Mouse (Mus musculus) neural tube, embryonic 13.5 days (tissue): Measurements from ENCODE around the gene Rps6kl1. TPM values are rescaled to one million over a fixed set of nuclear protein-coding genes. Genes with fewer than 3 reads are reported as not detected.

ENCODE experiments used
- ATAC-seq: fragments of 200-750 bp; cut with Nextera tagmentation; 2 replicates; pipeline ENCODE4 v1.8.0; 2017; ENCODE audit warnings: low read depth, mild to moderate bottlenecking, moderate TSS enrichment, moderate library complexity
- H3K27ac ChIP-seq: fragments of 300-500 bp; sonication (generic); replicated peaks from 2 replicates; pipeline ENCODE4 v1.5.1; 2015; ENCODE audit warnings: moderate library complexity, mild to moderate bottlenecking, inconsistent platforms
- H3K27me3 ChIP-seq: fragments of 300-500 bp; sonication (generic); 2 replicates; pipeline ENCODE4 v1.6.1; 2015; ENCODE audit warnings: mild to moderate bottlenecking, inconsistent platforms
- H3K36me3 ChIP-seq: fragments of 300-500 bp; sonication (generic); 2 replicates; pipeline ENCODE4 v1.6.1; 2015; ENCODE audit warnings: mild to moderate bottlenecking, inconsistent platforms
- H3K4me1 ChIP-seq: fragments of 300-500 bp; sonication (generic); replicated peaks from 2 replicates; pipeline ENCODE4 v1.6.1; 2015; ENCODE audit warnings: inconsistent platforms
- H3K4me2 ChIP-seq: fragments of 300-500 bp; sonication (generic); 2 replicates; pipeline ENCODE4 v1.6.1; 2015; ENCODE audit warnings: inconsistent platforms, mild to moderate bottlenecking, moderate library complexity
- H3K4me3 ChIP-seq: fragments of 300-500 bp; sonication (generic); 2 replicates; pipeline ENCODE4 v1.5.1; 2015; ENCODE audit warnings: mild to moderate bottlenecking, inconsistent platforms
- H3K9ac ChIP-seq: fragments of 300-500 bp; sonication (generic); 2 replicates; pipeline ENCODE4 v1.6.1; 2015; ENCODE audit warnings: moderate library complexity, mild to moderate bottlenecking, inconsistent platforms
- H3K9me3 ChIP-seq: fragments of 300-500 bp; sonication (generic); 2 replicates; pipeline ENCODE4 v1.6.1; 2016; ENCODE audit warnings: inconsistent platforms
- WGBS: fragments of 180-500 bp; shearing (Covaris S2); methylation state at CpG from one replicate; pipeline ENCODE4 v1.1.7; 2015; 5-methylcytosine and 5-hydroxymethylcytosine counted together
- polyA plus RNA-seq: library from polyadenylated mRNA; unstranded; fragments of >200 nt; fragmentation: Nextera tagmentation; extraction: Ambion mirVana; gene quantifications from 2 replicates; pipeline ENCODE4 v1.2.1, GENCODE M21; 2015

Gene Rps6kl1
- 24.0 and 28.7 TPM in 2 replicates for polyA plus RNA-seq

DNA sequence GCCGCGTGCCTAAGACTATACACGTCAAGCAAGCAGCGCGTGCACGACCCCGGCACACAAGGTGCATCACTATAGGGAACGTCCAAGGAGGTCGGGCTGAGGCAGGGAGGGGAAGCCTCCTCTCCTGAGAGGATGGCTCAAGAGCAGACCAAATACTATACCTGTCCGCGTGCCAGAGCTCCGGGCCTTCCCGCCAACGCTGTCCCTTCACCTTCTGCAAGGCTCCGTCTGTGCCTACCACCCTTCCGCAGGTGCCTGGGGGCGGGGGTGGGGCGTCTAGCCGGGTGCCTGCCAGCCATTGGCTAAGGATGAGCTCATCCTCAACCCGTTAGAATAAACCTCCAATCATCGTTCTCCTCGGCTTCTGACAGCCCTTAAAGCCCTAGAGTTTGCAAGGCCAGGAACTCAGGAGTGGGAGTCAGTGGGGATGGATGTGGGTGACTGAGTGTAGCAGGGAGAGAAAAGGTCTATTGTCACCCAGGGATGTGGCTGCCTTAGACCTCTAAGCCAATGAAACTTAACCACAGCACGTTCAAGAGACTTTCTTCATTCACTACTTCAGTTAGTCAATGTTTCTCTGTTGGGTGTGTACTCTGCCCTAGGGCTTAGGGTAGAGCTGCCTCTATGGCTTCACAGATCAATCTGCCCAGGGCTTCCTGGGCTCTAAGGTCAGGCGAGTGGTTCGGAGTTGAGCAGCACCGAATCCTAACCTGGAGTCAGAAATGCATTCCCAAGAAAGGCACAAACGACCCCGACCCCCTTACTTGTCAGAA is at the start of gene Rps6kl1:
Rps6kl1 (minus strand) TSS at position 263 of the 773 bp plus-strand sequence.
- peak within 1 kb of the TSS; percentile 56 for H3K4me3 ChIP-seq
- peak; percentile 96 for ATAC-seq
- H3K36me3 ChIP-seq = peaks cover 5% of the 10 kb centered on the region; the same call in 1 of the 2 replicates
- 16% methylated on average over 28 of the region's 28 CpGs for WGBS
- no peaks in the 10 kb centered on the region for H3K27me3 ChIP-seq
- peak within 1 kb of the TSS; percentile 85 for H3K9ac ChIP-seq
- H3K9me3 ChIP-seq = no peaks in the 10 kb centered on the region
- H3K4me1 ChIP-seq = peaks cover 22% of the 10 kb centered on the region
- peak within 1 kb of the TSS; percentile 72 for H3K4me2 ChIP-seq
- H3K27ac ChIP-seq = peak within 1 kb of the TSS; percentile 54; the same call in 1 of the 2 replicates

DNA sequence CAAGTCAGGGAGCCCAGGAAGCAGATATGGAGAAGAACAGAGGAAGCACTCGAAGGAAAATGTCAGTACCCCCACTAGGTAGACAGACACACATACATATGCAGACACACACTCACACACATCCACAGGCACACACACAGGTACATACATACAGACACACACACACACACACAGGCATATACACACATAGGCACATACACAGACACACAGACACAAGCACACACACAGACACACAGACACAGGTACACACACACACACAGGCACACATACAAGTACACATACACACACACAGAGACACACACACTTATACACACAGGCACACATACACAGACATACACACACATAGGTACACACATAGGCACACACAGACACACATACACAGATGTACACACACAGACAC is 48.9 kb upstream of the Rps6kl1 start:
- H3K4me3 ChIP-seq = no peak overlapping the region
- H3K9ac ChIP-seq = no peak overlapping the region
- no peaks in the 10 kb centered on the region for H3K36me3 ChIP-seq
- H3K4me2 ChIP-seq = no peak overlapping the region
- no peak for ATAC-seq
- H3K27ac ChIP-seq = no peak overlapping the region
- 89% methylated on average over 1 of the region's 1 CpGs for WGBS
- H3K27me3 ChIP-seq = no peaks in the 10 kb centered on the region
- H3K4me1 ChIP-seq = peaks cover 27% of the 10 kb centered on the region
- H3K9me3 ChIP-seq = no peaks in the 10 kb centered on the region

DNA sequence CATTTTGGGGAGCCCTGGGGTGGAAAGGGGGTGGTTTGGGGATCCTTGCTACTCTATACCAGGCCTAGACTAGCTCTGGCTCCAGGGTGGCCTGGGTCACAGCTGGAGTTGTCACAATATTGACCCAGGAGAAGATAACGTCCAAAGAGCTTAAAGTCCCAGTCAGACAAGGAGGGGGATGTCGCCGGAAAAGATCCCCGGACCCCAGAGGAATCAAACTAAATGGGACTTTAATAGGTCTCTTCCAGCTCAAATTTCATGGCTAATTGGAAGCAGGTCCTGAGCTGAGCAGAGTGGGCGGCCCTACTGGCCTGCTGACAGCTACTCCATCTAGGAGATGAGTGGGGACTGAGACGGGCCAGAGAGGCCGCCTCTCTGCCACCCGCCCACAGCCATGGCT is 46.9 kb upstream of the Rps6kl1 start:
- no peaks in the 10 kb centered on the region for H3K27me3 ChIP-seq
- H3K9ac ChIP-seq = no peak overlapping the region
- no peak overlapping the region for H3K27ac ChIP-seq
- no peak for ATAC-seq
- no peak overlapping the region for H3K4me2 ChIP-seq
- no peaks in the 10 kb centered on the region for H3K9me3 ChIP-seq
- peaks cover 42% of the 10 kb centered on the region for H3K4me1 ChIP-seq
- no peaks in the 10 kb centered on the region for H3K36me3 ChIP-seq
- H3K4me3 ChIP-seq = no peak overlapping the region
- 41% methylated on average over 8 of the region's 8 CpGs for WGBS

DNA sequence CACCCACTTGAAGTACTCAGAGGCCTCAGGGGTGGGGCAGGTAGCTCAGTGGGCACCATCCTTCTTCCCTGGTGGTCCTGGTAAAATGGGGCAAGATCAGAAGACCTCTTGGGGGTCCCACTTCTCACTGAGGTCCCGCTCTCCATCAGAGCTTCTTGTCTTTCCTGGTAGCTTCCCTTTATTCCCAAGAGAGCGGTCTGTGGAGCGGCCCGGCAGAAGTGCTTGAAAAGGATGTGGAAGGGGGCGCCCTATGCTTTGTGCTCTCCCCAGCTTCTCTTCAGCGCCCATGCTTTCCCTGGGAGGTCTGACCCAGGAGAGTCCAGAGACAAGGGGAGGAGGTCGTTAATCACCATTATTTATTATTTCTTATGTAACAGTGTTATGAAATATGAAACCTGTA is 46.3 kb upstream of the Rps6kl1 start:
- H3K36me3 ChIP-seq = no peaks in the 10 kb centered on the region
- no peak overlapping the region for H3K4me2 ChIP-seq
- H3K9me3 ChIP-seq = no peaks in the 10 kb centered on the region
- H3K4me3 ChIP-seq = no peak overlapping the region
- 0 out of 2 replicates have a peak overlapping the region, but pooled peaks have one; percentile 23 for H3K27ac ChIP-seq
- H3K27me3 ChIP-seq = no peaks in the 10 kb centered on the region
- H3K9ac ChIP-seq = no peak overlapping the region
- ATAC-seq = no peak
- WGBS = 77% methylated on average over 7 of the region's 7 CpGs
- peaks cover 48% of the 10 kb centered on the region for H3K4me1 ChIP-seq

DNA sequence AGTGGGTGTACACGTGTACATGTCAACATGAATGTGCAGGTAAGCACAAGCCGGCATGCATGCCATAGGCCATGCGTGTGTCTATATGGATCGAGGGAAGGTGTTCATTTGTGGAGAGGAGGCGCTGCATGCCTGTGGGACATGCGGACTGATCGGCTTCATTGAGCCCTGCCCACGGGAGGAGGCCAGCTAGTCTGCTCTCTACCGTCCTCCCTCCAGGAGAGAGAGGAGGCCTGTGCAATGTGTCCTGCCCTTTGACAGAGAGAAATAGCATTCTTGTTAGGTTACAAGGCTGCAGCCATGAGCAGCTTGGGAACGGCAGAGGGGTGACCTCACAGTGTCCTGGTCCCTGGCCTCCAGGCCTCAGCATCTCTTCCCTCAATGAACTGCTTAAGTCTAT is 45.1 kb upstream of the Rps6kl1 start:
- Histone ChIP-seq H3K4me2 (no peak overlapping the region), H3K4me1 (peaks cover 40% of the 10 kb centered on the region), H3K27ac (no peak overlapping the region), H3K9me3 (no peaks in the 10 kb centered on the region), H3K36me3 (no peaks in the 10 kb centered on the region), H3K27me3 (no peaks in the 10 kb centered on the region), H3K4me3 (no peak overlapping the region), H3K9ac (no peak overlapping the region)
- ATAC-seq = no peak
- 84% methylated on average over 10 of the region's 10 CpGs for WGBS

DNA sequence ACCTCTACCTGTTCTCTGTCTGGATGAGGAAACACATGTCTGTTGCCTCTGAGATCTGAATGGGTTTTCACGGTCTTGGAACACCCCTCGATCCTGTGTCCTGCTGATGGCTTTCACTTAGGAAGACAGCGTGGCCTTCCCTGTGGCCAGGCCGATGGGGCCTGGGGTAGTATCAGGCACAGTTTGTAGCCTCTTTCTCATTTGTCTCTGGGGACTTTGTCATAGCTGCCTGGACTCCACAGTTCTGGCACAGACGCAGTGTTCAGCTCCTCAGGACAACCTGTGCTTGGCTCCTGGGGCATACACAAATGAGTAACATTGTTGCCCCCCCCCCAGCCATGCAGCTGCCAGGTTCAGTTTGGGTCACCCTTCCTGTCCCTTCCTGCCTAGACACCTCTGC is 44.0 kb upstream of the Rps6kl1 start:
- H3K4me3 ChIP-seq = no peak overlapping the region
- no peak overlapping the region for H3K9ac ChIP-seq
- 77% methylated on average over 5 of the region's 5 CpGs for WGBS
- no peaks in the 10 kb centered on the region for H3K27me3 ChIP-seq
- H3K27ac ChIP-seq = no peak overlapping the region
- peaks cover 31% of the 10 kb centered on the region for H3K4me1 ChIP-seq
- ATAC-seq = no peak
- H3K9me3 ChIP-seq = no peaks in the 10 kb centered on the region
- H3K36me3 ChIP-seq = no peaks in the 10 kb centered on the region
- no peak overlapping the region for H3K4me2 ChIP-seq

DNA sequence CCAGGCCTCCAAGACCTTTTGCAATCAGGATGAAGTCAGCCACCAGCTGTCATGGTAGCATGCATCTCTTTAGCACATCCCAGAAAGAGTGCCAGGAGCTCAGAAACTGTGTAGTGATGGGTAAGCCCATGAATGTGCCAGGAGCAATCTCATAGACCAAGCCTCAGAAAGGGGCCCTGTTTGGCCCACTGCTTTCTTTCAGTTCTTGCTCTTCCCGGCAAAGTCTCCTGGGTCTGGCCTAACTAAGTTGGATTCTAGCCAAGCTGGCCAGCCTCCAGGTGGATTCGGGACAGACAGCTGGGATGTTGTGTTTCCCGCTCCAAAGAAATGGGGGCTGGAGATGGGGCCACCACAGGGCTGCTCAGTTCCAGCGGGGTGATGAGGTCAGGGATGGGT is 43.6 kb upstream of the Rps6kl1 start:
- Histone ChIP-seq H3K9me3 (no peaks in the 10 kb centered on the region), H3K9ac (no peak overlapping the region), H3K27me3 (no peaks in the 10 kb centered on the region), H3K4me1 (peaks cover 31% of the 10 kb centered on the region), H3K27ac (peak overlapping the region; percentile 38; the same call in 1 of the 2 replicates), H3K4me2 (no peak overlapping the region), H3K36me3 (no peaks in the 10 kb centered on the region), H3K4me3 (no peak overlapping the region)
- WGBS = 48% methylated on average over 4 of the region's 4 CpGs
- ATAC-seq = 0 out of 2 replicates have a peak, but pooled peaks have one; percentile 25

DNA sequence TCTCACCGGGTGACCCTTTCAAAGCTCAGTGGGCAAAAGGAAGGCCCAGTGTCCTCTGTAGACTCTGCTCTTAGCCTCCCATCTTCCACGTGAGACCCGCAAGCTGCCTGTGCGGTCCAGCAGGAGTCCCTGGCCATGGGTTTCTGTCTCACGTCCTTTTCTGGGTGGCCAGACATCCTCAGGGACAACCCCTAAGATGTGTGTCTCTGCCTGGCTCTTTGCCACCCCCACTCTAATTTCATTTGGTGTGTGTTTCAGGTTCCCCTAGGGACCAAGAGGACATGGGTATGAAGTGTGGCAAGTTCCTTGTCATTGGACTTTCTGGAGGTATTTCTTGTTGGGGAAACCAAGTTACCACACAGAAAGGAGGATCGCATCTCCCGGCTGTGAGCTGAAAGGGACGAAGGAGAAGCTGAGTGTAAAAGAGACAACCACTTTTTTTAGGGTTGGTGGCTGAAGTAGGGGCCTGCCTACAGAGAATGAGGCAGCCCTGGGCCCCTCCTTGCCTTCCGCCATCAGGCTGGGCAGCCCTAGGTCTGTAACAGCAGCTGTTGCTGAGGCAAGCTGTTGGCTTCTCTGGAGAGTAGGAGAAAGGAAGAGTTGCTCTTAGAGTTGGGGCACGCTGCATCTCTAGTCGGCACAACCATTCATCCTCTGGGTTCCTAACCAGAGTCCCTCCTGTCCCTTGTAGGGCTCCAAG is 43.0 kb upstream of the Rps6kl1 start:
- Histone ChIP-seq H3K9me3 (no peaks in the 10 kb centered on the region), H3K4me2 (no peak overlapping the region), H3K4me3 (no peak overlapping the region), H3K9ac (no peak overlapping the region), H3K27me3 (no peaks in the 10 kb centered on the region), H3K27ac (peak overlapping the region; percentile 38; the same call in 1 of the 2 replicates), H3K4me1 (peaks cover 31% of the 10 kb centered on the region), H3K36me3 (no peaks in the 10 kb centered on the region)
- ATAC-seq = 0 out of 2 replicates have a peak, but pooled peaks have one; percentile 16
- WGBS = 82% methylated on average over 11 of the region's 11 CpGs

DNA sequence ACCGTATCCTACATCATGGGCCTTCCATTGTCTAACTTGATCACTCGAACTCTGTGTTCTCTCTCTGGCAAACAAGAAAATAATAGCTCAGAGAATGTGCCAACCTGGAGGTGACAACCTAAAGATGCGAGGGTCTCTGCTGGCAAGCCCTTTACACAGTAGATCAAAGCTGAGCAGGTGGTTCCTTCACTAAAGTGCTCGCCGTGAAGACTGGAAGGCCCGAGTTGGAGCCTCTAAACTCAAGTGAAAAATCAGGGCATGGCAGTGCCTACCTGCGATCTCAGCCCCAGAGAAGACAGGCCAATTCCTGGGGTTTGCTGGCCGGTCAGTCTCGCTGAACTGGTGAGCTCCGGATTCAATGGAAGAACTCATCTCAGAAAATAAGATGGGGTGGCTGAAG is 42.1 kb upstream of the Rps6kl1 start:
- Histone ChIP-seq H3K4me3 (no peak overlapping the region), H3K27me3 (no peaks in the 10 kb centered on the region), H3K9ac (no peak overlapping the region), H3K9me3 (no peaks in the 10 kb centered on the region), H3K36me3 (no peaks in the 10 kb centered on the region), H3K27ac (no peak overlapping the region), H3K4me1 (peaks cover 31% of the 10 kb centered on the region), H3K4me2 (no peak overlapping the region)
- 78% methylated on average over 10 of the region's 10 CpGs for WGBS
- ATAC-seq = no peak

DNA sequence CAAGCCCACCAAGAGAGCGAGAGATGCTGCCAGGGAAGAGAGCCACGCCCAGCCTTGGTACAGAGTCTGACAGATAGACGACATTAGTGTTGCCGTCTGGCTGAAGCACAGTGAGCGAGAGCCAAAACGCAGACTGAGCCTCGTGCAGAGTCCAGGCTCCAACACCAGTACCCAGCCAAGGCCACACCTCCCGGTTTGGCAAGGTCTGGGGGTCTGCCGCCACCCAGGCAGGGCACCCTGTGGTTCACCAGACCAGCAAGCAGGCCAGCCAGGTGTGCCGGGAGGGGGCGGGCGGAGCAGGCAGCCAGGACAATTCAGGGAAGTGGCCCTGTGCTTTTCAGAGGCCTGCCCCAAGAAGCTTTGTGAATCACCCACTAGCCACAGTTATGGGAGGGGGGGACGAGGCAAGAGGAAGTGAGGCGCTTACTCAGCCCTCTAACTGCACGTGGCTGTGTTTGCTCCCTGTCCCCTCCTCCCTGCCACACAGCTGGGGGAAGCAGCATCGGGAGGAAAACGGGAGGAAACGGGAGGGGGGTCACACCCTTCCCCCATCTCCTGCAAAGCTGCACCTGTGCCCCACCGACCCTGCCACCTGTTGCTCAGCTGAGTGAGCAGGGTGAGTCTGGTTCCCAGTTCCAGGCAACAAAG is 41.5 kb upstream of the Rps6kl1 start:
- Histone ChIP-seq H3K9ac (no peak overlapping the region), H3K27ac (no peak overlapping the region), H3K4me2 (no peak overlapping the region), H3K27me3 (no peaks in the 10 kb centered on the region), H3K4me3 (no peak overlapping the region), H3K9me3 (no peaks in the 10 kb centered on the region), H3K4me1 (peaks cover 28% of the 10 kb centered on the region), H3K36me3 (no peaks in the 10 kb centered on the region)
- ATAC-seq = no peak
- 26% methylated on average over 19 of the region's 19 CpGs for WGBS

DNA sequence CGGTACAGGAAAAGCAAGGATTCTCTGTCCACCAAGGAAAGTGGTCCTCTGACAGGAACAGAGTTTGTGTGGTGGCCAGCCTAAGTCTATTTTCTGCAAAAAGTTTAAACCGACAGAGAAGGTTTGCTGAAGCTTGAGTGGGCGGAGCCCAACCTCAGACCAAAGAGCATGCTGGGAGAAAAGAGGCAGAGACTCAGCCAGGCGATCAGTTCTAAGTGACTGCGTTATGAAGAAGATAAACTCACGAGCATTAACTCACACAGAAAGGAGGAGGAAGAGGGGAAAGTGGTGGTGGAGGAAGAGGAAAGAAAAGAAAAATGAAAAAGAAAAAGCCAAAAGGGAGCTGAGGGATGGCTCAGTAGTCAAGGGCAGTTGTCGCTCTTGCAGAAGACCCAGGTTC is 39.2 kb upstream of the Rps6kl1 start:
- Histone ChIP-seq H3K4me2 (no peak overlapping the region), H3K4me1 (peaks cover 26% of the 10 kb centered on the region), H3K9me3 (no peaks in the 10 kb centered on the region), H3K27ac (no peak overlapping the region), H3K27me3 (no peaks in the 10 kb centered on the region), H3K9ac (no peak overlapping the region), H3K36me3 (no peaks in the 10 kb centered on the region), H3K4me3 (no peak overlapping the region)
- 78% methylated on average over 7 of the region's 7 CpGs for WGBS
- ATAC-seq = no peak

DNA sequence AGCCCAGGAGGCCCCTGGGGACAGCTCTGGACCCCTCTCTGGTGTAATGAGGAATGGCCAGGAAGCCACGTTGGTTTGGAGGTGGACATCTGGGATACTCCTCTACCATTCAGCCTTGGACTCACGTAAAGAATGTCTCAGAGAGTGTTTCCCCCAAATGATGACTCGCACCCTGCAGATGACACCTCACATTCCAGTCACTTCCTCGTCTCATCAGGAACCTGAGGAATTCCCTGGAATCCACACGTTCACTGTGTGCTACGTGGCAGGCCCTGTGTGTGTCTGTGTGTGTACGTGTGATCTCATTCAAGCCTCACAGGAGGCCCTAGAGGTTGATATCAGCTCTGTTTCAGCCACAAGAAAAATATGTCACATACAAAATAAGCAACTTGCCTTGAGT is 35.3 kb upstream of the Rps6kl1 start:
- Histone ChIP-seq H3K27me3 (no peaks in the 10 kb centered on the region), H3K4me1 (peaks cover 18% of the 10 kb centered on the region), H3K9me3 (no peaks in the 10 kb centered on the region), H3K9ac (no peak overlapping the region), H3K36me3 (no peaks in the 10 kb centered on the region), H3K4me2 (no peak overlapping the region), H3K4me3 (no peak overlapping the region), H3K27ac (no peak overlapping the region)
- no peak for ATAC-seq
- WGBS = 80% methylated on average over 7 of the region's 7 CpGs
